Mouse (Mus musculus): ENCODE data around the gene Taf3.

GRCm38 (mm10) chr2:9867092-9867825, 181.1 kb downstream of the Taf3 start:
- TF ChIP-seq CTCF (IDR thresholded peaks at IDR 0.05; ENCODE audit: borderline replicate concordance, insufficient read depth, low read depth, low read length), result no peak
- no peak for TF ChIP-seq POLR2A (IDR thresholded peaks at IDR 0.05; ENCODE audit: borderline replicate concordance, insufficient read depth, low read length)

Data from cerebellum, adult 2 months (tissue).